In the genomic region with DNA sequence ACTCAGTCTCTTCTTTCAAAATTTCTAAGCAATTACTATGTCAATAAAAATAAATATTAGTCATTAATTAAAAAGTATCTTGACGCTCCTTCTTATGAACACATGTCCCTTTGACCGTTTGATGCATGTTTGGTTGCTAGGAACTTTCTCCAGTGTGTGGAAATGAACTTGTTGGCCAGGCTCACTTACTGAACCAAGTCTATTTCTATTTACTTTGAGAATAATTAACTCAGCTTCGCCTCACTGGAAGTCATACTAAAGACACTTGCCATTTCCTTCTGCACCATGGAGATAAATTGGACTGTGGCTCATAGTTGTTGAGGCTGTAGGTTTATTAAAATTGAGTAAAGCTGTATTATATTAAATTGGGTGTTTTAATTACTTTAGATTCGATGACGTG, we compare ENCODE assay signal across 14 mouse cellular contexts.
"Had no signal": no experiment of that assay in that cellular context is flagged by ENCODE, and none has a peak within 500 bp of the region (broad histone marks: within the 10 kb centered on the region; RNA-seq: fewer than 3 reads in every experiment).

No protein-coding gene starts in this region.

- H3K4me2 ChIP-seq: hindbrain, embryonic 14.5 days; limb, embryonic 15.5 days; midbrain, embryonic 12.5 days; neural tube, embryonic 13.5 days; stomach, embryonic 15.5 days had no signal

- H3K9ac ChIP-seq: hindbrain, embryonic 14.5 days; limb, embryonic 15.5 days; liver, embryonic 14.5 days; midbrain, embryonic 12.5 days; neural tube, embryonic 13.5 days; stomach, embryonic 15.5 days had no signal

- DNase-seq: lung, adult 18-20 months; retina, postnatal 1 day; right cerebral cortex, postnatal 4 days; spleen, adult 18-20 months; thymus, adult 2 months; thymus, postnatal 25 days had no signal

- H3K4me3 ChIP-seq: limb, embryonic 15.5 days; midbrain, embryonic 12.5 days; neural tube, embryonic 13.5 days; stomach, embryonic 15.5 days had no signal

- H3K36me3 ChIP-seq: limb, embryonic 15.5 days; midbrain, embryonic 12.5 days; neural tube, embryonic 13.5 days; stomach, embryonic 15.5 days had no signal

- H3K27ac ChIP-seq: hindbrain, embryonic 14.5 days; limb, embryonic 15.5 days; liver, embryonic 14.5 days; midbrain, embryonic 12.5 days; neural tube, embryonic 13.5 days; stomach, embryonic 15.5 days had no signal

- ATAC-seq: intestine, embryonic 16.5 days; midbrain, embryonic 16.5 days had no signal

- H3K27me3 ChIP-seq: limb, embryonic 15.5 days; midbrain, embryonic 12.5 days; neural tube, embryonic 13.5 days; stomach, embryonic 15.5 days had no signal

- H3K9me3 ChIP-seq: limb, embryonic 15.5 days; midbrain, embryonic 12.5 days; neural tube, embryonic 13.5 days; stomach, embryonic 15.5 days had no signal

- H3K4me1 ChIP-seq: limb, embryonic 15.5 days; midbrain, embryonic 12.5 days; neural tube, embryonic 13.5 days; stomach, embryonic 15.5 days had no signal
